Mouse (Mus musculus): ENCODE measurements around the gene Cldn5.

DNA sequence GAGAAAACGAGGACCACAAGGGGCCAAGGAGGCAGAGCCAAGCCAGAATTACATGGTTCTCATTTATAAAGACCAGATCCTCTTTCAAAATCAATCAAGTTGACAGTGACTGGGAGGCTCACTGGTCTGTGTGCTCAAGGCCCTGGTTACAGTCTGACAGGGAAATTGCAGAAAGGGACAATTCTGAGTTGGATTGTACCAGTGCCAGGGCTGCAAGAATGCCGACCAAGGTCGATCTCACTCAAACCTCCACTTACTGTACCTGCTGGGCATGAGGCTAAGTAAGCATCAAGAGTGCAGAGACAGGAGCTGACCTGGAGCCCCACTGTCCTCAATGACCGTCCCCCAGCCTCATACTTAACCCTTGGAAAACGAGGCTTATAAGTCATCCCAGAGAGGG, 21.5 kb downstream of the Cldn5 start:
- TF ChIP-seq CTCF (IDR thresholded peaks at IDR 0.05; ENCODE audit: borderline replicate concordance, insufficient read depth, low read length) (no peak), POLR2A (IDR thresholded peaks at IDR 0.05; ENCODE audit: low read depth, low read length) (no peak)
